Mouse (Mus musculus) heart, adult 2 months (tissue): Measurements from ENCODE around the gene Snrnp25. TPM values are rescaled to one million over a fixed set of nuclear protein-coding genes. Genes with fewer than 3 reads are reported as not detected.

Source experiments
- DNase-seq, 2 experiments: peaks; one replicate each; pipeline ENCODE4 v3.0.0; 2021
- H3K27ac ChIP-seq: fragments of 200-600 bp; 2 replicates; pipeline ENCODE4 v1.8.1; 2022
- H3K27me3 ChIP-seq: fragments of 200-500 bp; 2 replicates; pipeline ENCODE4 v1.6.1; 2012; ENCODE audit warnings: mild to moderate bottlenecking, low read length, inconsistent platforms, mixed read lengths; ENCODE audit not compliant: control insufficient read depth, insufficient read depth
- H3K36me3 ChIP-seq: fragments of 200-500 bp; 2 replicates; pipeline ENCODE4 v1.6.1; 2012; ENCODE audit warnings: low read length, inconsistent platforms; ENCODE audit not compliant: control insufficient read depth, insufficient read depth
- H3K4me1 ChIP-seq: fragments of 200-500 bp; 2 replicates; pipeline ENCODE4 v1.6.1; 2011; ENCODE audit warnings: low read length; ENCODE audit not compliant: control insufficient read depth, insufficient read depth
- H3K4me3 ChIP-seq: fragments of 200-600 bp; 2 replicates; pipeline ENCODE4 v1.8.1; 2022
- H3K79me2 ChIP-seq: fragments of 200-500 bp; replicated peaks from 2 replicates; pipeline ENCODE4 v1.6.1; 2012; ENCODE audit warnings: mild to moderate bottlenecking, inconsistent platforms, low read length, moderate library complexity, mixed read lengths; ENCODE audit not compliant: control insufficient read depth, insufficient read depth
- H3K9ac ChIP-seq: fragments of 200-500 bp; 2 replicates; pipeline ENCODE4 v1.6.1; 2012; ENCODE audit warnings: low read depth, mild to moderate bottlenecking, control low read depth, inconsistent platforms, low read length, mixed read lengths
- CTCF ChIP-seq: fragments of 200-600 bp; IDR thresholded peaks from 2 replicates; pipeline ENCODE4 v1.8.1; 2022; ENCODE audit warnings: antibody characterized with exemption, mild to moderate bottlenecking, moderate library complexity
- EP300 ChIP-seq: fragments of 200-500 bp; IDR thresholded peaks from 2 replicates; pipeline ENCODE4 v1.6.1; 2011; ENCODE audit warnings: low read depth, low read length, control low read depth; ENCODE audit not compliant: insufficient read depth
- POLR2A ChIP-seq: fragments of 200-500 bp; IDR thresholded peaks from 2 replicates; pipeline ENCODE4 v1.6.1; 2011; ENCODE audit warnings: mild to moderate bottlenecking, low read depth, low read length, control low read depth; ENCODE audit not compliant: insufficient read depth
- WGBS: fragments of 180-500 bp; shearing (Covaris S2); methylation state at CpG from one replicate; pipeline ENCODE4 v1.1.7; 2018; 5-methylcytosine and 5-hydroxymethylcytosine counted together
- intact Hi-C: fragments of 180-260 bp; cut with DNase I; formaldehyde crosslinking; loops from one replicate; pipeline ENCODE4 v1.15.1; 2025
- polyA plus RNA-seq: library from polyadenylated mRNA; depleted of rRNA; stranded (reverse); fragments of >200 nt; gene quantifications from 2 replicates; pipeline ENCODE4 v1.2.3, GENCODE M21; 2012
- total RNA-seq, 2 experiments: library from RNA; stranded (reverse); gene quantifications; 2 replicates each; pipeline ENCODE4 v1.2.3; 2021

Snrnp25 gene
- total and polyA plus RNA-seq, 3 experiments = 10.0 to 13.3 (median 11.8) TPM

DNA sequence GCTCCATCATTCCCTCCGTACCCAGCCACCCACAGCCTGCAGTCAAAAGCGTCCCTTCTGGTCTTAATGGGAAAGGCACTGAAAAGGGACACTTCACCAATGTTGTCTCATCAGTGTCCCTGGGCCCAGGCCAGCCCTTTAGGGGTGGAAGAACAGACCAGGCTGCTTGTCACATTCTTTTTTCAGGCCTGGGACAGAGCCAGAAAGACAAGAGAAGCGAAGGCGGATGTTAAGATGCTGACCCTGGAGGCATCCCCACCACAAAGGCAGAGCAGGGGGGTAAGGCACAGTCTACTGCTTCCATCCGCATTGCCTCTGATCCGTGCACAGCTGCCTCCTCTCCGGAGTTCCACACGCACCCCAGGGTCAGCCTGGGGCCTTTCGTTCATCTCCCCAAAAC, 15.1 kb upstream of the Snrnp25 start:
- Histone ChIP-seq H3K79me2 (no peaks in the 10 kb centered on the region), H3K27ac (no peak overlapping the region), H3K9ac (no peak overlapping the region), H3K36me3 (no peaks in the 10 kb centered on the region), H3K4me3 (no peak overlapping the region), H3K4me1 (no peaks in the 10 kb centered on the region), H3K27me3 (no peaks in the 10 kb centered on the region)
- WGBS = 71% methylated on average over 9 of the region's 9 CpGs
- intact Hi-C loops = no loop called here
- no peak for DNase-seq
- TF ChIP-seq CTCF (no peak), EP300 (no peak), POLR2A (no peak)

- Histone ChIP-seq H3K4me3 (no peak overlapping the region), H3K36me3 (no peaks in the 10 kb centered on the region), H3K9ac (no peak overlapping the region), H3K27me3 (no peaks in the 10 kb centered on the region), H3K79me2 (no peaks in the 10 kb centered on the region), H3K4me1 (no peaks in the 10 kb centered on the region), H3K27ac (no peak overlapping the region)
- no peak for DNase-seq
- intact Hi-C loops = no loop called here
- TF ChIP-seq POLR2A (no peak), CTCF (no peak), EP300 (no peak)
- WGBS = 79% methylated on average over 13 of the region's 13 CpGs
These were observed 14.6 kb upstream of the Snrnp25 start for GRCm38 (mm10) chr11:32190603-32191110.

GRCm38 (mm10) chr11:32193156-32193555, 12.1 kb upstream of the Snrnp25 start:
- TF ChIP-seq EP300 (no peak), CTCF (no peak), POLR2A (no peak)
- H3K36me3 ChIP-seq = no peaks in the 10 kb centered on the region
- intact Hi-C loops = no loop called here
- H3K9ac ChIP-seq = no peak overlapping the region
- no peak for DNase-seq
- H3K27ac ChIP-seq = no peak overlapping the region
- no peaks in the 10 kb centered on the region for H3K79me2 ChIP-seq
- no peaks in the 10 kb centered on the region for H3K4me1 ChIP-seq
- no peak overlapping the region for H3K4me3 ChIP-seq
- 91% methylated on average over 10 of the region's 10 CpGs for whole genome bisulfite sequencing
- H3K27me3 ChIP-seq = no peaks in the 10 kb centered on the region

DNA sequence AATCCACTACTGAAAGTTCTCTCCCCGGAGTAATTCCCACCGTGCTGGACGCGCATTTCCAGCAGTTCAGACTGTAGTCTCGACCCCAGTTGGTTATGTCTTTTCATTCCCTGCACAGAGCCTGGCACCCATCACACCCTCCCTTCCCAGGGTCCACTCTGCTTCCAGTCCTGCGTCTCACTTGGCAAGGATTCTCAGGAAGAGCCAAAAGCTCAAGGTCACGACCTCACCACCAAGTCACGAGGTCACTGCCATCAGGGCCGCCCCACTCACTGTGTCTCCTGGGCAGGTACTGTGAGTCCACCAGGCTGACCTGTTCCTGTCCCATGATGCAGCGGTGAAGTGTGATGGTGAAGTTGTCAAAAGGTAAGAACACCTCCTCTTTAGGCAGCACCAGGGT, 11.1 kb upstream of the Snrnp25 start:
- no peak overlapping the region for H3K4me3 ChIP-seq
- no peak for DNase-seq
- no peak overlapping the region for H3K27ac ChIP-seq
- intact Hi-C loops = no loop called here
- no peaks in the 10 kb centered on the region for H3K27me3 ChIP-seq
- TF ChIP-seq EP300 (no peak), CTCF (no peak), POLR2A (no peak)
- 67% methylated on average over 10 of the region's 10 CpGs for WGBS
- no peaks in the 10 kb centered on the region for H3K4me1 ChIP-seq
- H3K36me3 ChIP-seq = no peaks in the 10 kb centered on the region
- H3K9ac ChIP-seq = no peak overlapping the region
- H3K79me2 ChIP-seq = no peaks in the 10 kb centered on the region

DNA sequence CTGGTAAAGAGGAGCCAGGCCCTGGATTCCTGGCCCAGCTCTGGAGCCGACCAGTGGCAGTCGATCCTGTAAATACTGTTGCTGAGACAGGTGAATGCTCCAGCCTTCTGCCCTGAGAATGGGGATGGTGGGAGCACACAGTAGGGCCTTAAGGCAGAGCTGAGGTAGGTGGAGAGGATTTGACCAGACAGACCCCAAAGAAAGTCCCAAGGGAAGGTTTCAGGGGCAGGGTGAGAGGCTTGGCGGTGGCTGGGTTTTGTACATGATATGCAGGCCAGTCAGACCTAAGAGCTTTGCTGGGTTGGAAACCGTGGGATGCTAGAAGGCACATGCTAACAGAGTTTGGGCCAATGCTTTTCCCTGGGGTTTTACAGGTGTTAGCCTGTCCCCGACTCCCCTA, 10.6 kb upstream of the Snrnp25 start:
- no peak overlapping the region for H3K4me3 ChIP-seq
- 85% methylated on average over 5 of the region's 5 CpGs for WGBS
- H3K36me3 ChIP-seq = no peaks in the 10 kb centered on the region
- no peaks in the 10 kb centered on the region for H3K27me3 ChIP-seq
- no peak for DNase-seq
- intact Hi-C loops = no loop called here
- H3K27ac ChIP-seq = no peak overlapping the region
- H3K4me1 ChIP-seq = no peaks in the 10 kb centered on the region
- TF ChIP-seq POLR2A (no peak), CTCF (no peak), EP300 (no peak)
- H3K9ac ChIP-seq = no peak overlapping the region
- no peaks in the 10 kb centered on the region for H3K79me2 ChIP-seq

GRCm38 (mm10) chr11:32195867-32196540, 9.2 kb upstream of the Snrnp25 start:
- Histone ChIP-seq H3K9ac (no peak overlapping the region), H3K27ac (no peak overlapping the region), H3K36me3 (no peaks in the 10 kb centered on the region), H3K4me3 (no peak overlapping the region), H3K79me2 (no peaks in the 10 kb centered on the region), H3K4me1 (no peaks in the 10 kb centered on the region), H3K27me3 (no peaks in the 10 kb centered on the region)
- intact Hi-C loops = no loop called here
- no peak for DNase-seq
- WGBS = 34% methylated on average over 11 of the region's 11 CpGs
- TF ChIP-seq POLR2A = no peak
- no peak for TF ChIP-seq CTCF
- TF ChIP-seq EP300 = no peak
